Mouse (Mus musculus): Measurements from ENCODE around the gene Pmm1. TPM values are rescaled to one million over a fixed set of nuclear protein-coding genes. Genes with fewer than 3 reads are reported as not detected.
"Not testable (repeated sequence)": the region's sequence is repeated elsewhere in the genome, so short reads cannot be mapped to it uniquely, and the experiment has no call there.

Pmm1 gene
- polyA plus RNA-seq, 2 experiments, result 17.6 to 22.6 TPM

DNA sequence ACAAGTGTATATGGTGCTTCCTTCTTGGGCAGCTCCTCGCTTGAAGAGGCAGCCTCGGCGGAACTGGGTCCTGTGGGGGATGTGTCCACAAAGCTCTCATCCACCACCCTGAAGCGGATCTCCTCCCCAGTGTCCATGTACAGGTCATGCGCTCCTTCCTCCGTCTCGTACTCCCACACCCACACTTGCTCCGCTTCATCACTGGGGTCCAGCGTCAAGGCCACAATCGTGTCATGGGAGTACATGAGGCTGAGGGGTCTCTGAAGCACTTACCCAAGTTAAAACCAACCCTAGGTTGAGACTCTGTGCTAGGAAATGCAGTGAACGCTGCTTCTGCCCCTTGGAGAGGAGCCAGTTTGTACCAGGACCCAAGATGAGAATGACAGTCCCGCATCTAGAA is 43.5 kb downstream of the Pmm1 start:
- Histone ChIP-seq H3K4me2 (ENCODE audit: low read depth) (no peak overlapping the region), H3K27ac (no peak overlapping the region), H3K27me3 (ENCODE audit: control insufficient read depth, insufficient read depth, low read length) (no peaks in the 10 kb centered on the region), H3K4me1 (replicated peaks; ENCODE audit: control insufficient read depth in 2 of 2, insufficient read depth in 2 of 2, low read length in 1 of 2) (peaks cover 5 to 14% of the 10 kb centered on the region in 2 experiments; a peak in 3 of 4 replicates), H3K4me3 (ENCODE audit: insufficient read depth in 1 of 2, low read depth in 2 of 2, low read length in 2 of 2) (no peak overlapping the region), H3K36me3 (replicated peaks; ENCODE audit: control insufficient read depth, insufficient read depth, low read depth) (peaks cover 32% of the 10 kb centered on the region), H3K9ac (replicated peaks) (no peak overlapping the region), H3K9me3 (ENCODE audit: control insufficient read depth, low read length) (no peaks in the 10 kb centered on the region)
- no peak for TF ChIP-seq EP300 (IDR thresholded peaks at IDR 0.05; ENCODE audit: low read depth)
- no peak for TF ChIP-seq CTCF (IDR thresholded peaks at IDR 0.05; ENCODE audit: low read depth)
- WGBS (ENCODE audit: insufficient replicate concordance), result 83% methylated on average over 12 of the region's 12 CpGs
- DNase-seq (ENCODE audit: low read depth in 3 of 3, low spot score in 3 of 3) (no peak), ATAC-seq (ENCODE audit: insufficient read depth) (no peak)

DNA sequence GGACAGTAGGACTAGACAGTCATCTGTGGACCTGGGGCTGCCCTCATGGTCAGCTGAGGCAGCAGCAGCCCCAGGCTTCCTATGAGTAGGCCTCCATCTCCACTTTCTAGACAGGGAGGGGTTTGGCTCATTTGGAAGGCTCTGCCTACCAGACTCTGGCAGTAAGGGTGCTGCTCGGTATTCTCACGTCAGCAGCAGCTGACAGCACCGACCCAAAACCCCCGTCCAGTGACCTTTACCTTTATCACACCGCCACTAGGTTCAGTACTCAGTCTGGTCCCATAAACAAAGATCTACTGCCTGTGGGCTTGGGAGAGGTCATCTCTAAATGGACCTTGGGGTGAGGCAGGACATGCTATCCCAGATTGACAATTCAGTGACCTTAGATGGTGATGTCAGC is 45.1 kb downstream of the Pmm1 start:
- 69% methylated on average over 5 of the region's 5 CpGs for WGBS (ENCODE audit: insufficient replicate concordance)
- H3K36me3 ChIP-seq (replicated peaks; ENCODE audit: control insufficient read depth, insufficient read depth, low read depth), result peaks cover 45% of the 10 kb centered on the region
- H3K4me3 ChIP-seq (ENCODE audit: insufficient read depth in 1 of 2, low read depth in 2 of 2, low read length in 2 of 2), result no peak overlapping the region
- H3K27ac ChIP-seq, result no peak overlapping the region
- no peak for TF ChIP-seq EP300 (IDR thresholded peaks at IDR 0.05; ENCODE audit: low read depth)
- TF ChIP-seq CTCF (IDR thresholded peaks at IDR 0.05; ENCODE audit: low read depth), result no peak
- H3K4me2 ChIP-seq (ENCODE audit: low read depth), result no peak overlapping the region
- no peak overlapping the region for H3K9ac ChIP-seq (replicated peaks)
- no peaks in the 10 kb centered on the region for H3K27me3 ChIP-seq (ENCODE audit: control insufficient read depth, insufficient read depth, low read length)
- H3K9me3 ChIP-seq (ENCODE audit: control insufficient read depth, low read length), result no peaks in the 10 kb centered on the region
- ATAC-seq (ENCODE audit: insufficient read depth), result no peak
- no peak for DNase-seq (ENCODE audit: low read depth in 3 of 3, low spot score in 3 of 3)
- peaks cover 5 to 14% of the 10 kb centered on the region in 2 experiments; a peak in 3 of 4 replicates for H3K4me1 ChIP-seq (replicated peaks; ENCODE audit: control insufficient read depth in 2 of 2, insufficient read depth in 2 of 2, low read length in 1 of 2)

GRCm38 (mm10) chr15:81914668-81915067 is 46.1 kb downstream of the Pmm1 start:
- H3K4me2 ChIP-seq (ENCODE audit: low read depth), result no peak overlapping the region
- no peak overlapping the region for H3K4me3 ChIP-seq (ENCODE audit: insufficient read depth in 1 of 2, low read depth in 2 of 2, low read length in 2 of 2)
- H3K9ac ChIP-seq (replicated peaks), result no peak overlapping the region
- H3K27ac ChIP-seq, result peak overlapping the region; percentile 23; the same call in 1 of the 2 replicates
- H3K4me1 ChIP-seq (replicated peaks; ENCODE audit: control insufficient read depth in 2 of 2, insufficient read depth in 2 of 2, low read length in 1 of 2), result peaks cover 5 to 14% of the 10 kb centered on the region in 2 experiments; a peak in 3 of 4 replicates
- H3K27me3 ChIP-seq (ENCODE audit: control insufficient read depth, insufficient read depth, low read length), result no peaks in the 10 kb centered on the region
- DNase-seq (ENCODE audit: low read depth in 3 of 3, low spot score in 3 of 3), result peak in 1 of 3 experiments; percentile 20
- 39% methylated on average over 5 of the region's 5 CpGs for WGBS (ENCODE audit: insufficient replicate concordance)
- ATAC-seq (ENCODE audit: insufficient read depth), result peak; percentile 58
- no peaks in the 10 kb centered on the region for H3K9me3 ChIP-seq (ENCODE audit: control insufficient read depth, low read length)
- 0 out of 2 replicates have a peak, but pooled peaks have one; percentile 15 for TF ChIP-seq EP300 (IDR thresholded peaks at IDR 0.05; ENCODE audit: low read depth)
- TF ChIP-seq CTCF (IDR thresholded peaks at IDR 0.05; ENCODE audit: low read depth), result no peak
- H3K36me3 ChIP-seq (replicated peaks; ENCODE audit: control insufficient read depth, insufficient read depth, low read depth), result peaks cover 54% of the 10 kb centered on the region

- H3K27ac ChIP-seq, result no peak overlapping the region
- no peaks in the 10 kb centered on the region for H3K9me3 ChIP-seq (ENCODE audit: control insufficient read depth, low read length)
- no peak for DNase-seq (ENCODE audit: low read depth in 3 of 3, low spot score in 3 of 3)
- H3K36me3 ChIP-seq (replicated peaks; ENCODE audit: control insufficient read depth, insufficient read depth, low read depth), result peaks cover 65% of the 10 kb centered on the region
- TF ChIP-seq CTCF (IDR thresholded peaks at IDR 0.05; ENCODE audit: low read depth), result no peak
- no peak for TF ChIP-seq EP300 (IDR thresholded peaks at IDR 0.05; ENCODE audit: low read depth)
- no peak for ATAC-seq (ENCODE audit: insufficient read depth)
- no peak overlapping the region for H3K4me3 ChIP-seq (ENCODE audit: insufficient read depth in 1 of 2, low read depth in 2 of 2, low read length in 2 of 2)
- H3K4me1 ChIP-seq (replicated peaks; ENCODE audit: control insufficient read depth in 2 of 2, insufficient read depth in 2 of 2, low read length in 1 of 2), result peaks cover 5 to 14% of the 10 kb centered on the region in 2 experiments; a peak in 3 of 4 replicates
- no peak overlapping the region for H3K9ac ChIP-seq (replicated peaks)
- 78% methylated on average over 2 of the region's 2 CpGs for WGBS (ENCODE audit: insufficient replicate concordance)
- no peak overlapping the region for H3K4me2 ChIP-seq (ENCODE audit: low read depth)
- H3K27me3 ChIP-seq (ENCODE audit: control insufficient read depth, insufficient read depth, low read length), result no peaks in the 10 kb centered on the region
Observed at GRCm38 (mm10) chr15:81912498-81912897, 48.2 kb downstream of the Pmm1 start.

- not testable (repeated sequence) for H3K27me3 ChIP-seq (ENCODE audit: control insufficient read depth, insufficient read depth, low read length); H3K4me1 ChIP-seq (replicated peaks; ENCODE audit: control insufficient read depth in 2 of 2, insufficient read depth in 2 of 2, low read length in 1 of 2); H3K9ac ChIP-seq (replicated peaks); H3K9me3 ChIP-seq (ENCODE audit: control insufficient read depth, low read length); DNase-seq (ENCODE audit: low read depth in 3 of 3, low spot score in 3 of 3); H3K27ac ChIP-seq; H3K4me3 ChIP-seq (ENCODE audit: insufficient read depth in 1 of 2, low read depth in 2 of 2, low read length in 2 of 2); ATAC-seq (ENCODE audit: insufficient read depth); H3K4me2 ChIP-seq (ENCODE audit: low read depth)
- peak; percentile 28; the same call in 1 of the 2 replicates for TF ChIP-seq CTCF (IDR thresholded peaks at IDR 0.05; ENCODE audit: low read depth)
- 69% methylated on average over 4 of the region's 4 CpGs for WGBS (ENCODE audit: insufficient replicate concordance)
- H3K36me3 ChIP-seq (replicated peaks; ENCODE audit: control insufficient read depth, insufficient read depth, low read depth), result peaks cover 67% of the 10 kb centered on the region
Observed at GRCm38 (mm10) chr15:81908767-81909166, 52.0 kb downstream of the Pmm1 start.
